Mouse (Mus musculus): ENCODE measurements at regions not wholly inside any gene's neighbourhood (a gene's known extent, or its start where the extent isn't known, plus 50 kb on each side); places are given as distances from the start of the nearest gene placed in this dataset.

DNA sequence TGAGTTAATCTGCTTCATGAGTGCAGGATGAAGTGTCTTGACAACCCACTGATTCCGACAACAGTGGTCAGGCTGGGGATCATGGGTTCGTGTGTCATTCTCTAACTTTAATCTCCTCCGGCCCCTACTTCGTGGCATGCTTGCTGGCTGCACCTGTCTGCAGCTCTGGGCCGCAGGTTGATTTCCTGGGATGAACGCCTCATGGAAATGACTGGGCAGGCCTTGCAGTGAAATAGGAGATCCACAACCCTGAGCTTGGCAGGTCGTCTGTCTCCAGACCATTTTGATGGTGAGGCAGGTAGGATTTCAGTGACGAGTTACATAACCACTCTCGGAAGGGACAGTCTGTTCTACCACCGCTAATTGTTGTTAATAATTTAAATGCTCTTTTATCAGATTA is 140.2 kb downstream of the Slc38a4 start:
- H3K4me2 ChIP-seq, result no peak overlapping the region
- WGBS, result 81% methylated on average over 10 of the region's 10 CpGs
- H3K9ac ChIP-seq, result no peak overlapping the region
- H3K27me3 ChIP-seq (replicated peaks), result no peaks in the 10 kb centered on the region
- no peaks in the 10 kb centered on the region for H3K9me3 ChIP-seq
- ATAC-seq (replicated peaks), result no peak
- no peak overlapping the region for H3K27ac ChIP-seq
- H3K4me3 ChIP-seq, result no peak overlapping the region
- no peaks in the 10 kb centered on the region for H3K36me3 ChIP-seq (replicated peaks)
- no peaks in the 10 kb centered on the region for H3K4me1 ChIP-seq

- H3K27ac ChIP-seq, result no peak overlapping the region
- 88% methylated on average over 6 of the region's 6 CpGs for WGBS
- no peaks in the 10 kb centered on the region for H3K27me3 ChIP-seq (replicated peaks)
- no peak overlapping the region for H3K4me2 ChIP-seq
- H3K4me3 ChIP-seq, result no peak overlapping the region
- H3K9me3 ChIP-seq, result no peaks in the 10 kb centered on the region
- no peaks in the 10 kb centered on the region for H3K4me1 ChIP-seq
- no peaks in the 10 kb centered on the region for H3K36me3 ChIP-seq (replicated peaks)
- no peak for ATAC-seq (replicated peaks)
- no peak overlapping the region for H3K9ac ChIP-seq
Measured at GRCm38 (mm10) chr15:96914988-96915387, 140.8 kb downstream of the Slc38a4 start.

DNA sequence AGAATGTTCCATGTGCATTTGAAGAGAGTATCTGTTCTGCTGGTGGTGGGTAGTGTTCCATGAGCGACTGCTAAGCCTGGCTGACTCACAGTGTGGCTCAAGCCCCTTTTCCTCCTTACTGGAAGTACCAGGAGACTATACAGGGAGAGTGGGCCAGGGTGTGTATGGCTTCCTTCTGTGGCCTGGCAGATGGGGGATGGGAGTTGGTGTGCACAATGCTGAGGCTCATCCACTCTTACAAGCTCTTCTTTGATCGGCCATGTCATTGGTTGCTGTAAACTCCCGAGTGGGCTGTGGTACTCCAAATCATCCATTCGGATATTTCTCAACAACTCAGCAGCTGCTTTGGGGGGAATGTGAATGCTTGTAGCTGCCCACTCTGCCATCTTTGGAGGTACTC is 150.2 kb downstream of the Slc38a4 start:
- Histone ChIP-seq H3K9me3 (no peaks in the 10 kb centered on the region), H3K4me2 (no peak overlapping the region), H3K4me3 (no peak overlapping the region)

DNA sequence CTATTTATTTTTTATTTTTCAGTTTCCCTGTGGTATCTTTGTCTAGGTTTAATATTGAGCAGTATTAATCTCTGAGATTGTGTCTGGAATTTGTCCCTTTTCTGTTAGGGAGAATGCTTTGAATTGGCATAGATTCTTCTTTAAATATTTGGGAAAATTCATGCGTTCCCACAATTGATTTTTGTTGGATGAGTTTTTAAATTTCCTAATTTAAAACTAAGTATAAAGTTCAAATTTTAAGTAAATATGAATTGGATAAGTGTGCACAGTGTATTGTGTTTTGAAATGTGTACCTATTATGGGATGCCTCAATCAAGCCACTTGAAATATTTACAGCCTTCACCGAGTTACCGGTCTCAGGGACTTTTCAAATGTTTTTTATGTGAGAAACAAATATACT is 152.3 kb downstream of the Slc38a4 start:
- no peak for ATAC-seq (replicated peaks)
- H3K27me3 ChIP-seq (replicated peaks), result no peaks in the 10 kb centered on the region
- no peak overlapping the region for H3K4me2 ChIP-seq
- no peaks in the 10 kb centered on the region for H3K36me3 ChIP-seq (replicated peaks)
- H3K27ac ChIP-seq, result no peak overlapping the region
- WGBS, result 93% methylated on average over 3 of the region's 3 CpGs
- H3K9me3 ChIP-seq, result no peaks in the 10 kb centered on the region
- H3K9ac ChIP-seq, result no peak overlapping the region
- no peak overlapping the region for H3K4me3 ChIP-seq
- H3K4me1 ChIP-seq, result no peaks in the 10 kb centered on the region

More for the DNA sequence above, 150.2 kb downstream of the Slc38a4 start:
- 94% methylated on average over 4 of the region's 4 CpGs for WGBS
- H3K36me3 ChIP-seq (replicated peaks), result no peaks in the 10 kb centered on the region
- no peak overlapping the region for H3K27ac ChIP-seq
- no peak overlapping the region for H3K9ac ChIP-seq
- no peaks in the 10 kb centered on the region for H3K27me3 ChIP-seq (replicated peaks)
- ATAC-seq (replicated peaks), result no peak
- H3K4me1 ChIP-seq, result no peaks in the 10 kb centered on the region

- H3K4me2 ChIP-seq, result no peak overlapping the region
- no peak overlapping the region for H3K27ac ChIP-seq
- H3K36me3 ChIP-seq (replicated peaks), result no peaks in the 10 kb centered on the region
- ATAC-seq (replicated peaks), result no peak
- no peak overlapping the region for H3K9ac ChIP-seq
- no peaks in the 10 kb centered on the region for H3K27me3 ChIP-seq (replicated peaks)
- H3K9me3 ChIP-seq, result no peaks in the 10 kb centered on the region
- H3K4me3 ChIP-seq, result no peak overlapping the region
- 86% methylated on average over 8 of the region's 8 CpGs for WGBS
- H3K4me1 ChIP-seq, result no peaks in the 10 kb centered on the region
Measured at GRCm38 (mm10) chr15:96902781-96903180, 153.0 kb downstream of the Slc38a4 start.

DNA sequence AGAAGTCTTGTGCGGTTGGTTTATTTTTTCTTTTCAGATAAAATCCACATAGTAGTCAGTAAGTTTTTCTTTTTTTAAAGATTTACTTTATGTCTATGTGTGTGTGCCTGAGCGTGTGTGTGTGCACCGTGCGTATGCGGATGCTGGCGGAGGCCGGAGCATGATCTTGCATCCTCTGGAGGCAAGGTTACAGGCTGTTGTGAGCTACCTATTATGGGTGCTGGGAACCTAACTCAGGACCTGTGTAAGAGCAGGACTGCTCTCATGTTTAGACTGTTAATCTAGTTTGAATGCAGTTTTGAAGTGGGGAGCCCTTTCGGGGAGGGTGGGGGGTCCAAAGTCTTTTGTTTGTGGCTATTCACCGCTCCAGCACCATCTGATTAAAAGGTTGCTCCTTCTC is 154.1 kb downstream of the Slc38a4 start:
- WGBS, result 97% methylated on average over 9 of the region's 9 CpGs
- H3K4me1 ChIP-seq, result no peaks in the 10 kb centered on the region
- no peaks in the 10 kb centered on the region for H3K36me3 ChIP-seq (replicated peaks)
- H3K9me3 ChIP-seq, result no peaks in the 10 kb centered on the region
- H3K4me2 ChIP-seq, result no peak overlapping the region
- no peak overlapping the region for H3K9ac ChIP-seq
- no peak overlapping the region for H3K4me3 ChIP-seq
- ATAC-seq (replicated peaks), result no peak
- H3K27me3 ChIP-seq (replicated peaks), result no peaks in the 10 kb centered on the region
- H3K27ac ChIP-seq, result no peak overlapping the region

DNA sequence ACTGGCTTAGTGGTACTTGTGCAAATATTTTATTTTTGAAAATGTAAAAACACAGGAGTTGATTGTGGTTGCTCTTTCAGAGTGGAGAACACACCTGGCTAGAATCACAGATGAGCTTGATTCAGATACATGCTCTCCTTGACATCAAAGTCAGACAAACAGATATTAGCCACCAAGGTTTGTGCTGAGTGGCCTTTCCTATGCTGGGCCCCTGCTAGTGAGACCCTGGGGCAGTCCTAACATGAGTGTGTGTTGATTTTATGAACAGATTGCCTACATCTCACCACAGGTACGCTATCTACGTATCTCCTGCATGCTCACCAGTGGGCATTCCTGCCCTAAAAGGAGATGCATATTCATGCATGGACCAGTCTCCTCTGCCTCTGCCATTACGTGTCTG is 157.5 kb downstream of the Slc38a4 start:
- H3K27ac ChIP-seq, result no peak overlapping the region
- no peaks in the 10 kb centered on the region for H3K36me3 ChIP-seq (replicated peaks)
- WGBS, result 89% methylated on average over 3 of the region's 3 CpGs
- no peaks in the 10 kb centered on the region for H3K27me3 ChIP-seq (replicated peaks)
- H3K9ac ChIP-seq, result no peak overlapping the region
- no peak overlapping the region for H3K4me2 ChIP-seq
- no peak overlapping the region for H3K4me3 ChIP-seq
- no peaks in the 10 kb centered on the region for H3K9me3 ChIP-seq
- ATAC-seq (replicated peaks), result no peak
- H3K4me1 ChIP-seq, result no peaks in the 10 kb centered on the region

- no peak for ATAC-seq (replicated peaks)
Measured at GRCm38 (mm10) chr15:96884901-96885300, 170.9 kb downstream of the Slc38a4 start.

DNA sequence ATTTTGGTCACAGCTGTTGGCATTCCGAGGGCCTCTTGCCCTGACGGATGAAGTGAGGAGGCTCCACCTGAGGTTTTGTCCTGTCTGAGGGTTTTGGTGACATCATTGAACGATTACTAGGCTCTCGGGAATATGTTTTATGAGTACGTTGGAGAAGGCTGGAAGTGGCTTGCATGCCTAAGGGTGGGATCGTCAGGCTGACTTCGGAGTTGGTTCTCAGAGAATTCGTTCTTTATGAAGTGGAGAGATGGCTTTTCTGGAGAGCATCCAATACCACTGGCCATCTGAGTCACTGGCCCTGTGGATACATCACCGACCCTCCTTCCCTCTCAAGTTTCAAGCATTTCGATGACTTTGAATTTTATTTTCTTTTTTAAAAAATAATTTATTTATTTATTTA is 172.0 kb downstream of the Slc38a4 start:
- Histone ChIP-seq H3K4me3 (no peak overlapping the region), H3K4me1 (no peaks in the 10 kb centered on the region), H3K9ac (no peak overlapping the region), H3K36me3 (replicated peaks) (no peaks in the 10 kb centered on the region), H3K27me3 (replicated peaks) (no peaks in the 10 kb centered on the region), H3K27ac (no peak overlapping the region), H3K4me2 (no peak overlapping the region), H3K9me3 (no peaks in the 10 kb centered on the region)
- ATAC-seq (replicated peaks), result no peak
- WGBS, result 85% methylated on average over 10 of the region's 10 CpGs

More at GRCm38 (mm10) chr15:96884901-96885300, 170.9 kb downstream of the Slc38a4 start:
- H3K27me3 ChIP-seq (replicated peaks), result no peaks in the 10 kb centered on the region
- H3K4me3 ChIP-seq, result no peak overlapping the region
- H3K4me1 ChIP-seq, result no peaks in the 10 kb centered on the region
- H3K36me3 ChIP-seq (replicated peaks), result no peaks in the 10 kb centered on the region
- H3K9ac ChIP-seq, result no peak overlapping the region
- no peak overlapping the region for H3K27ac ChIP-seq
- 87% methylated on average over 10 of the region's 10 CpGs for WGBS
- H3K9me3 ChIP-seq, result no peaks in the 10 kb centered on the region
- H3K4me2 ChIP-seq, result no peak overlapping the region

- Histone ChIP-seq H3K4me2 (no peak overlapping the region), H3K27me3 (replicated peaks) (no peaks in the 10 kb centered on the region), H3K9ac (no peak overlapping the region), H3K27ac (no peak overlapping the region), H3K4me1 (no peaks in the 10 kb centered on the region), H3K4me3 (no peak overlapping the region), H3K9me3 (no peaks in the 10 kb centered on the region), H3K36me3 (replicated peaks) (no peaks in the 10 kb centered on the region)
- no peak for ATAC-seq (replicated peaks)
- 91% methylated on average over 14 of the region's 14 CpGs for WGBS
Measured at GRCm38 (mm10) chr15:96882211-96882610, 173.5 kb downstream of the Slc38a4 start.

DNA sequence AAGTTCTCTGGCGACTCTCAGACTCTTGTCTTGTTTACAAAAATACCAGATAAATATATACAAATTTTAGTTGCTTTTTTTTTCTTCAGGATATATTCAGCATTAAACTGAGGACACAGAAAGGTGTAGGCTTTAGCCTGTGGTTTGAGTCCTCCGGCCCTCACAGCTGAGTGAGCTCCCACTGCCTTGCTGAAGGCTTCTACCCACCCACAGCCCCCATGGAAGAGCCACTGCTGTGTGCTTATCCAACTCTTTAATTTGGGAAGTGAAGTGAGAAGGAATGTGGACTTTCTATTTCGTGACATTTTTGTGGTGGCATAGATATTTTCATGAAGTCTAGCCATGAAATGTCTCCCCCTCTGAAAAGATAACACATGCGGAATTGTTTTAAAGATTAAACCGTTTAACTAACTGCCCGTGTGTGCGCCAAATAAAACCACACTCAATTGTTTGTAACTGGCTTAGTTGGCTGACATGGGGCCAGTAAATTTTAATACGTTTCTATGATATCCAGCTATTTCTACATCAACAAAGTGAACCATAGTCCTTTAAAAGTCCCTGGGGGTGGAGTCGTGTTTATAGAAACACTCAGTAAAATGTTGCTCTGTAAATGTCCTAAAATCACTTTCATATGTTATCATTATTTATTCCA is 174.1 kb downstream of the Slc38a4 start:
- no peaks in the 10 kb centered on the region for H3K36me3 ChIP-seq (replicated peaks)
- no peak overlapping the region for H3K27ac ChIP-seq
- 85% methylated on average over 9 of the region's 9 CpGs for WGBS
- no peak overlapping the region for H3K9ac ChIP-seq
- no peaks in the 10 kb centered on the region for H3K27me3 ChIP-seq (replicated peaks)
- H3K4me2 ChIP-seq, result no peak overlapping the region
- H3K4me1 ChIP-seq, result no peaks in the 10 kb centered on the region
- H3K4me3 ChIP-seq, result no peak overlapping the region
- no peak for ATAC-seq (replicated peaks)
- no peaks in the 10 kb centered on the region for H3K9me3 ChIP-seq

- no peak overlapping the region for H3K9ac ChIP-seq
- no peak overlapping the region for H3K4me2 ChIP-seq
- 94% methylated on average over 11 of the region's 11 CpGs for WGBS
- ATAC-seq (replicated peaks), result no peak
- no peaks in the 10 kb centered on the region for H3K9me3 ChIP-seq
- H3K27ac ChIP-seq, result no peak overlapping the region
- H3K27me3 ChIP-seq (replicated peaks), result no peaks in the 10 kb centered on the region
- no peaks in the 10 kb centered on the region for H3K36me3 ChIP-seq (replicated peaks)
- H3K4me3 ChIP-seq, result no peak overlapping the region
- no peaks in the 10 kb centered on the region for H3K4me1 ChIP-seq
Measured at GRCm38 (mm10) chr15:96880066-96880465, 175.7 kb downstream of the Slc38a4 start.

DNA sequence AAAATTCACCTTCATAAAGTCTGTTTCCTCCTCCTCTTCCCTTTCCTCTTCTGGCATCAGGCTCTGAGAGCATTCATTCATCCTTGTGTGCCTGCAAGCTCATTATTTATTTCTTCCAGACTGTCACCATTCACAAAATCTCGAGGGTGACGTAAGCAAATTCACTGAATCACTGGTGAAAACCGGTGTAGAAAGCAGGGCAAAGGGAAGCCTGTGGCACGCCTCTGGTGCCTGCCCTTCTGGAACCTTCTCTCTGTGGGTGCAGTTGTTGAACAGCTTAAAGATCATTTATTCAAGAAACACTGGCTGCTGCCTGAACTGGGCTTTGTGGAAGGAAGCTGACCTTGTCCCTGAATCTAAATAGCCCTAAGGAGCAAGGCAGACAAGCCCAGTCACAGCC is 177.0 kb downstream of the Slc38a4 start:
- Histone ChIP-seq H3K9me3 (no peaks in the 10 kb centered on the region), H3K27ac (no peak overlapping the region), H3K4me2 (no peak overlapping the region), H3K4me1 (no peaks in the 10 kb centered on the region), H3K4me3 (no peak overlapping the region), H3K36me3 (replicated peaks) (no peaks in the 10 kb centered on the region), H3K27me3 (replicated peaks) (no peaks in the 10 kb centered on the region), H3K9ac (no peak overlapping the region)
- 63% methylated on average over 4 of the region's 4 CpGs for WGBS
- no peak for ATAC-seq (replicated peaks)

Data from midbrain, embryonic 15.5 days (tissue).